In the genomic region with DNA sequence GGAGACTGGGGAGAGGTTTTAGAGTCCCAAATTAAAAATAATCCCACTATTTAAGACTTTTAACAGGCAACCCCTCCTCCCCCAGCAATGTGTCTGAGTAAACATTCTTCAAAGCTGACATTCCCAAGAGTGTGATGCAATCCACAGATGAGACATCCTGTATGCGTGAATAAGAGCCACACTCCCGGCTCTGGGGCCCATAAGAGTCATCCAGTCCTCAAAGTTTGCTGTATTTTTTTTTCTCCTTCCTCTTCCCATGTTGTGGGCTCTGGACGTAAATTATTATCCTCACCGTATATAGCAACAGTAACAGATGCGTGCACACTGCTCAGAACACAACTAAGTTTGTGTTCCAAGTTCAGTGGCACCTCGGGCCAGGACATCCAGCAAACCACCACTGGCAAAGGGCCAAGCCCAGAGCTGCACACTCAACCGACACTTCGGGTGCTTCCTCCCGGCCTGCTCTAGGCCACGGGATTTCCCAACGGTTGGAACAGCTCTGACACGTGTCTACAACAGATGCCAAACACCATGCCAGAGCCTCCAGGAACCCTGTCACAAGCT, we compare ENCODE assay signal across 8 mouse cellular contexts.
DNase-seq lines count a peak whose midpoint lies in the region; ATAC-seq and TF ChIP-seq lines count a peak whose summit lies in the region.

No protein-coding gene starts in this region.

- H3K27ac ChIP-seq in liver, adult 2 months (replicated peaks; ENCODE audit: insufficient read depth, low read depth, low read length) = no peak overlapping the region
- no peak overlapping the region for H3K27ac ChIP-seq in liver, embryonic 11.5 days (ENCODE audit: low read depth, low read length)
- no peak overlapping the region for H3K27ac ChIP-seq in midbrain, embryonic 15.5 days

- H3K79me2 ChIP-seq in liver, adult 2 months (ENCODE audit: control insufficient read depth, insufficient read depth, low read length) = no peaks in the 10 kb centered on the region

- H3K27me3 ChIP-seq in liver, adult 2 months (ENCODE audit: control insufficient read depth, insufficient read depth, low read length) = no peaks in the 10 kb centered on the region
- H3K27me3 ChIP-seq in liver, embryonic 11.5 days (replicated peaks; ENCODE audit: control insufficient read depth, insufficient read depth, low read length) = no peaks in the 10 kb centered on the region
- no peaks in the 10 kb centered on the region for H3K27me3 ChIP-seq in midbrain, embryonic 15.5 days (replicated peaks)

- H3K4me2 ChIP-seq in liver, embryonic 11.5 days = no peak overlapping the region
- H3K4me2 ChIP-seq in midbrain, embryonic 15.5 days = no peak overlapping the region

- no peaks in the 10 kb centered on the region for H3K36me3 ChIP-seq in liver, adult 2 months (ENCODE audit: control insufficient read depth, insufficient read depth, low read length)
- no peaks in the 10 kb centered on the region for H3K36me3 ChIP-seq in liver, embryonic 11.5 days (ENCODE audit: control insufficient read depth, insufficient read depth, low read length)
- no peaks in the 10 kb centered on the region for H3K36me3 ChIP-seq in midbrain, embryonic 15.5 days (replicated peaks)

- no peak for TF ChIP-seq CTCF in liver, adult 2 months (IDR thresholded peaks at IDR 0.05; ENCODE audit: low read depth, low read length)

- H3K9me3 ChIP-seq in liver, embryonic 11.5 days (ENCODE audit: control insufficient read depth, low read length) = no peaks in the 10 kb centered on the region
- no peaks in the 10 kb centered on the region for H3K9me3 ChIP-seq in midbrain, embryonic 15.5 days

- 47% methylated on average over 12 of the region's 12 CpGs for WGBS in liver, adult 2 months
- 72% methylated on average over 12 of the region's 12 CpGs for WGBS in liver, embryonic 11.5 days
- WGBS in midbrain, embryonic 15.5 days = 81% methylated on average over 12 of the region's 12 CpGs

- no peak overlapping the region for H3K9ac ChIP-seq in liver, adult 2 months (ENCODE audit: low read depth, low read length)
- no peak overlapping the region for H3K9ac ChIP-seq in liver, embryonic 11.5 days (ENCODE audit: low read depth, low read length)
- H3K9ac ChIP-seq in midbrain, embryonic 15.5 days = no peak overlapping the region

- H3K4me1 ChIP-seq in liver, adult 2 months (ENCODE audit: control insufficient read depth, insufficient read depth, low read length) = no peaks in the 10 kb centered on the region
- H3K4me1 ChIP-seq in liver, embryonic 11.5 days (replicated peaks; ENCODE audit: control insufficient read depth, insufficient read depth, low read length) = no peaks in the 10 kb centered on the region
- H3K4me1 ChIP-seq in midbrain, embryonic 15.5 days = peaks cover 16% of the 10 kb centered on the region

- DNase-seq in liver, adult 2 months (ENCODE audit: extremely low read depth, low read depth, low spot score) = peak; percentile 10
- no peak for DNase-seq in liver, embryonic 11.5 days (ENCODE audit: low spot score)
- DNase-seq in gastrocnemius, adult 18-20 months (ENCODE audit: low spot score) = peak; percentile 64
- peak; percentile 78 for DNase-seq in kidney, adult 11 months
- peak; percentile 82 to 90 for DNase-seq in lung, postnatal 4 days
- DNase-seq in cerebellum, adult 11-12 months = no peak
- no peak for DNase-seq in right cerebral cortex, postnatal 4 days

- TF ChIP-seq POLR2A in liver, adult 2 months (IDR thresholded peaks at IDR 0.05; ENCODE audit: extremely low read depth, insufficient read depth, low read length) = no peak

- no peak for ATAC-seq in liver, embryonic 11.5 days (replicated peaks; ENCODE audit: low FRiP score)
- no peak for ATAC-seq in midbrain, embryonic 15.5 days (replicated peaks)

- no peak overlapping the region for H3K4me3 ChIP-seq in liver, adult 2 months (ENCODE audit: insufficient read depth, low read depth, low read length)
- H3K4me3 ChIP-seq in liver, embryonic 11.5 days (ENCODE audit: low read depth, low read length) = no peak overlapping the region
- H3K4me3 ChIP-seq in midbrain, embryonic 15.5 days = no peak overlapping the region

Comparison
In these comparisons a context has a peak if more than half of its experiments do, and no peak if none do; other contexts are left out.
1. DNase-seq: peak in liver, adult 2 months (single experiment), gastrocnemius, adult 18-20 months (single experiment), kidney, adult 11 months (single experiment) and lung, postnatal 4 days (2 of 2); none in liver, embryonic 11.5 days (single experiment), cerebellum, adult 11-12 months (single experiment) and right cerebral cortex, postnatal 4 days (single experiment).